Mouse (Mus musculus): ENCODE results near the gene Sulf2. TPM values are rescaled to one million over a fixed set of nuclear protein-coding genes. Genes with fewer than 3 reads are reported as not detected.

Gene Sulf2
- polyA plus RNA-seq, 1 experiment from 2014 or later = 73.6 TPM

DNA sequence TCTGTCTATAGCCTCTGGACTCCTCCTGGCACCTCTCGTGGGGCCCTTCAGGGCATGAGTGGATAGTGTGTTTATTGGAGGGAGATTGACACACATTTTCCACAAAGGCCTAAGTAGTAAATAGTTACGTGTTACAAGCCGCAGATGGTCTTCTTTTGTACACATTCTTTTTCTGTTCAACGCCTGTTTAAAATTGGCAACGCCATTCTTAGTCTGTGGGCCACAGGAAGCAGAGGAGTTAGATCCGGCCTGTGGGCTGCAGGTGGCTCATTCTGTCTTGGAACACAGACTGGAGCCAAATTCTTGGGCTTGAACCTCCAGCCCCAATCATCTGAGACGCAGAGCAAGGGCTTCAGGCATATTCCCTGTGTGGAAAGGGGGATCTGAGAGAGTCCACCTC, 9.9 kb upstream of the Sulf2 start:
- no peaks in the 10 kb centered on the region for H3K9me3 ChIP-seq (ENCODE audit: control insufficient read depth, low read length)
- H3K4me1 ChIP-seq (ENCODE audit: control insufficient read depth, insufficient read depth, low read depth, low read length) = peaks cover 8% of the 10 kb centered on the region

DNA sequence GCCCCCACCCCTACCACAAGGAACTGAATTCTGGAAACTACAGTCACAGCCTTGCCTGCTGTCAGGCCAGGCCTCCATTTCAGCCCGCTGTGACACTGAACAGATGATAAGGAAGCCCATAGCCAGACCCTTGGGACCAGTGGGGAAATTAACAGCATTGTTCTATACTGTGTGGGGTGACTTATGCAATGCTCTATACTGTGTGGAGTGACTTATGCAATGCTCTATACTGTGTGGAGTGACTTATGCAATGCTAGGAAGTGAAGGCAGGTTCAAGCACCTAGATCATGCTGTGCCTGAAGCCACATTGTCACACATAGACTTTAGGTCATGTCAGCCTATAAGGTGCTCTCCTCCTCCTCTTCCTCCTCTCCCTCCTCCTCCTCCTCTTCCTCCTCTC, 9.1 kb upstream of the Sulf2 start:
- H3K4me1 ChIP-seq (ENCODE audit: control insufficient read depth, insufficient read depth, low read depth, low read length) = peaks cover 8% of the 10 kb centered on the region
- peaks cover 4% of the 10 kb centered on the region; the same call in 1 of the 2 replicates for H3K27me3 ChIP-seq (replicated peaks; ENCODE audit: control insufficient read depth, insufficient read depth, low read length)
- WGBS = 95% methylated on average over 1 of the region's 1 CpGs
- no peak overlapping the region for H3K27ac ChIP-seq (ENCODE audit: low read depth, low read length)
- no peak for ATAC-seq
- no peaks in the 10 kb centered on the region for H3K9me3 ChIP-seq (ENCODE audit: control insufficient read depth, low read length)
- no peaks in the 10 kb centered on the region for H3K36me3 ChIP-seq (ENCODE audit: control insufficient read depth, insufficient read depth, low read length)
- no peak overlapping the region for H3K4me3 ChIP-seq (ENCODE audit: low read length)
- no peak overlapping the region for H3K9ac ChIP-seq (ENCODE audit: low read depth, low read length)
- no peak overlapping the region for H3K4me2 ChIP-seq (ENCODE audit: low read length)

More for the DNA sequence above, 9.9 kb upstream of the Sulf2 start:
- H3K4me3 ChIP-seq (ENCODE audit: low read length) = no peak overlapping the region
- no peak overlapping the region for H3K27ac ChIP-seq (ENCODE audit: low read depth, low read length)
- peaks cover 4% of the 10 kb centered on the region; the same call in 1 of the 2 replicates for H3K27me3 ChIP-seq (replicated peaks; ENCODE audit: control insufficient read depth, insufficient read depth, low read length)
- H3K36me3 ChIP-seq (ENCODE audit: control insufficient read depth, insufficient read depth, low read length) = no peaks in the 10 kb centered on the region
- H3K4me2 ChIP-seq (ENCODE audit: low read length) = no peak overlapping the region
- no peak for ATAC-seq
- 30% methylated on average over 7 of the region's 7 CpGs for WGBS
- H3K9ac ChIP-seq (ENCODE audit: low read depth, low read length) = no peak overlapping the region

GRCm38 (mm10) chr2:166163917-166164316, 8.5 kb upstream of the Sulf2 start:
- no peak for ATAC-seq
- Histone ChIP-seq H3K4me1 (ENCODE audit: control insufficient read depth, insufficient read depth, low read depth, low read length) (peaks cover 7% of the 10 kb centered on the region), H3K9ac (ENCODE audit: low read depth, low read length) (no peak overlapping the region), H3K4me2 (ENCODE audit: low read length) (no peak overlapping the region), H3K27ac (ENCODE audit: low read depth, low read length) (no peak overlapping the region), H3K9me3 (ENCODE audit: control insufficient read depth, low read length) (no peaks in the 10 kb centered on the region), H3K36me3 (ENCODE audit: control insufficient read depth, insufficient read depth, low read length) (no peaks in the 10 kb centered on the region), H3K27me3 (replicated peaks; ENCODE audit: control insufficient read depth, insufficient read depth, low read length) (peaks cover 4% of the 10 kb centered on the region; the same call in 1 of the 2 replicates), H3K4me3 (ENCODE audit: low read length) (no peak overlapping the region)
- 61% methylated on average over 6 of the region's 6 CpGs for WGBS

- H3K27me3 ChIP-seq (replicated peaks; ENCODE audit: control insufficient read depth, insufficient read depth, low read length) = peaks cover 4% of the 10 kb centered on the region; the same call in 1 of the 2 replicates
Observed at GRCm38 (mm10) chr2:166163252-166163651, 7.8 kb upstream of the Sulf2 start.

DNA sequence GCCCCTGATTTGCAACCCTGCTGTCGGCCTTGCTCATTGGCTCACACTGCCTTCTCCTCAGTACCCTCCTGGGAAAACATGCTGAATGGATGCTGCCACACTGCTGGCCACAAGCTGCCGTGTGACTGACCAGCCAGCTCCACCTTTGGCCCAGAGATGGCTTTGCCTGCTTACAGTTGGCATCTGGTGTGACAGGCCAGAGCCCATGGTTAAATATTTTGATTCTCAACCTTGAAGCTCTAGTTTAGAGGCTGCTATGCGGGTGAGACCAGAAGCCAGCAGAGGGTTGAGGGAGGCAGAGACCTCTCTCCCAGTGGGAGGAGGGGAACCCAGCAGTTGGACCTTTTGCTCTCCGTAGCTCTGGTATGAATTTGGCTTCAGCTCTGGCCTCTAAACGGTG, 6.7 kb upstream of the Sulf2 start:
- Histone ChIP-seq H3K27ac (ENCODE audit: low read depth, low read length) (no peak overlapping the region), H3K4me2 (ENCODE audit: low read length) (no peak overlapping the region), H3K4me3 (ENCODE audit: low read length) (no peak overlapping the region), H3K27me3 (replicated peaks; ENCODE audit: control insufficient read depth, insufficient read depth, low read length) (peaks cover 7% of the 10 kb centered on the region; the same call in 1 of the 2 replicates), H3K9ac (ENCODE audit: low read depth, low read length) (no peak overlapping the region), H3K36me3 (ENCODE audit: control insufficient read depth, insufficient read depth, low read length) (no peaks in the 10 kb centered on the region), H3K4me1 (ENCODE audit: control insufficient read depth, insufficient read depth, low read depth, low read length) (no peaks in the 10 kb centered on the region), H3K9me3 (ENCODE audit: control insufficient read depth, low read length) (no peaks in the 10 kb centered on the region)
- no peak for ATAC-seq
- WGBS = 71% methylated on average over 5 of the region's 5 CpGs

More at GRCm38 (mm10) chr2:166163252-166163651, 7.8 kb upstream of the Sulf2 start:
- Histone ChIP-seq H3K4me3 (ENCODE audit: low read length) (no peak overlapping the region), H3K27ac (ENCODE audit: low read depth, low read length) (no peak overlapping the region), H3K9me3 (ENCODE audit: control insufficient read depth, low read length) (no peaks in the 10 kb centered on the region), H3K4me2 (ENCODE audit: low read length) (no peak overlapping the region), H3K4me1 (ENCODE audit: control insufficient read depth, insufficient read depth, low read depth, low read length) (peaks cover under 1% of the 10 kb centered on the region; the same call in 1 of the 2 replicates), H3K36me3 (ENCODE audit: control insufficient read depth, insufficient read depth, low read length) (no peaks in the 10 kb centered on the region), H3K9ac (ENCODE audit: low read depth, low read length) (no peak overlapping the region)
- 72% methylated on average over 5 of the region's 5 CpGs for WGBS
- ATAC-seq = no peak

GRCm38 (mm10) chr2:166159276-166159675, 3.8 kb upstream of the Sulf2 start:
- H3K4me2 ChIP-seq (ENCODE audit: low read length) = no peak overlapping the region
- peaks cover 6% of the 10 kb centered on the region; the same call in 1 of the 2 replicates for H3K4me1 ChIP-seq (ENCODE audit: control insufficient read depth, insufficient read depth, low read depth, low read length)
- no peaks in the 10 kb centered on the region for H3K36me3 ChIP-seq (ENCODE audit: control insufficient read depth, insufficient read depth, low read length)
- H3K27me3 ChIP-seq (replicated peaks; ENCODE audit: control insufficient read depth, insufficient read depth, low read length) = 0 out of 2 replicates have a peak, but pooled peaks cover 5% of the 10 kb centered on the region
- WGBS = 88% methylated on average over 7 of the region's 7 CpGs
- ATAC-seq = no peak
- no peak overlapping the region for H3K9ac ChIP-seq (ENCODE audit: low read depth, low read length)
- no peak overlapping the region for H3K27ac ChIP-seq (ENCODE audit: low read depth, low read length)
- no peak overlapping the region for H3K4me3 ChIP-seq (ENCODE audit: low read length)
- no peaks in the 10 kb centered on the region for H3K9me3 ChIP-seq (ENCODE audit: control insufficient read depth, low read length)

DNA sequence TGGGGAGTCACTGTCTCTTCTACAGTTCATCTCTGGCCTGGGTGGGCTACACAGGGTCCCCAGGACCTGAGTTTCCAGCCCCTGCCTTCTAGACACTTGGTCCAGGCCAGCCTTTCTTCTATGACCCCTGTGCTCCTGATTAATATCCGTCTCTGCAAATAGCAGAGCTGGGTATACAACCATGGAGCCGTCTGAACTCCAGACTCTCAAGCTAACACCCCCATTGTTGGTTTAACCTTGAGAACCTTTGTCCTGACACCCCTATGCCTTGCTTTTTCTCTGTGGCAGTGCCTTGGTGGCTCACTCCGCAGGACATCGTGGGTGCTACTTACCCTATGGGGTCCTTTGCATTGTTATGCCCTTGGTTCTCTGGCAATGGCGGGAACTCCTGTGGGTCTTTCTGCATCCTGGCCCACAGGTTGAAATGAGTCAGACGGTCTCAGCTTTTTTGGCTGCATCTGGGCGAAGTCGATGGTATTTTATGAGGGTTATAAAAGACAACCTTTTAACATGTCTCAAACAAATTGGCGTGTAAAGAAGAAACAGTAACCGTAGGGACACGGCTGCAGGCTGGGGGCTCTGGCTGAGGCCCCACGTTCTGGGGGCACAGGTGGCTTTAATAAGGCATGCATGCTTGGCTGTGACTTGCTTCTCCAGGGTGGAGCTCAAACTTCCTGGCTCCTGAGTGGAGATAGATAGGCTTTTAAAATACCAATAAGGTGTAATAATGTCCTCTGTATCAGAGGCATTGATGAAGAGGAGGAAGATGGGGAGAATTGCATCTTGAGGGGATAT, 2.5 kb upstream of the Sulf2 start:
- H3K4me1 ChIP-seq (ENCODE audit: control insufficient read depth, insufficient read depth, low read depth, low read length) = peaks cover 16% of the 10 kb centered on the region
- no peak overlapping the region for H3K4me3 ChIP-seq (ENCODE audit: low read length)
- no peak overlapping the region for H3K27ac ChIP-seq (ENCODE audit: low read depth, low read length)
- no peak overlapping the region for H3K9ac ChIP-seq (ENCODE audit: low read depth, low read length)
- no peaks in the 10 kb centered on the region for H3K9me3 ChIP-seq (ENCODE audit: control insufficient read depth, low read length)
- no peaks in the 10 kb centered on the region for H3K36me3 ChIP-seq (ENCODE audit: control insufficient read depth, insufficient read depth, low read length)
- H3K27me3 ChIP-seq (replicated peaks; ENCODE audit: control insufficient read depth, insufficient read depth, low read length) = 0 out of 2 replicates have a peak, but pooled peaks cover 5% of the 10 kb centered on the region
- WGBS = 72% methylated on average over 12 of the region's 12 CpGs
- H3K4me2 ChIP-seq (ENCODE audit: low read length) = no peak overlapping the region
- no peak for ATAC-seq

DNA sequence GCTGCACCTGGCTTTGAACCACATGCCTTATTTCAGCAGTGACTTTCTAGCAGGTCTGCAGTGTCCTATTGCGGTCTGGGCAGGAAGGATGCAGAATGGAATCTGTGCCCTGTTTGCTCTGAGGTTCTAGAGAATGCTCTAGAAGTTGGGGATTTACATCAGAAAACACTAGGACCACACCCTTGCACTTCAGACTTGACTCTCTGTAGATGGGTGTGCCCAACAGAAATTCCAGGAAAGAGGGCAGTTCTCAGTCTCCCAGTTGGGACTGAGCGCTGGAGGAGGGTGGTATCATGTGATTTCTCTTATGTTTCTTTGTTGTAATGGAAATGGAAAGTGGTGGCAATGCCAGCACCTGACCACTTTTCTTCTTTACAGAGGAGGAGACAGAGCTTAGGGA, 1.7 kb upstream of the Sulf2 start:
- Histone ChIP-seq H3K4me3 (ENCODE audit: low read length) (no peak overlapping the region), H3K4me2 (ENCODE audit: low read length) (no peak overlapping the region), H3K27me3 (replicated peaks; ENCODE audit: control insufficient read depth, insufficient read depth, low read length) (0 out of 2 replicates have a peak, but pooled peaks cover 3% of the 10 kb centered on the region), H3K9ac (ENCODE audit: low read depth, low read length) (no peak overlapping the region), H3K4me1 (ENCODE audit: control insufficient read depth, insufficient read depth, low read depth, low read length) (peaks cover 24% of the 10 kb centered on the region), H3K36me3 (ENCODE audit: control insufficient read depth, insufficient read depth, low read length) (no peaks in the 10 kb centered on the region), H3K27ac (ENCODE audit: low read depth, low read length) (no peak overlapping the region), H3K9me3 (ENCODE audit: control insufficient read depth, low read length) (no peaks in the 10 kb centered on the region)
- ATAC-seq = no peak
- 87% methylated on average over 2 of the region's 2 CpGs for WGBS

DNA sequence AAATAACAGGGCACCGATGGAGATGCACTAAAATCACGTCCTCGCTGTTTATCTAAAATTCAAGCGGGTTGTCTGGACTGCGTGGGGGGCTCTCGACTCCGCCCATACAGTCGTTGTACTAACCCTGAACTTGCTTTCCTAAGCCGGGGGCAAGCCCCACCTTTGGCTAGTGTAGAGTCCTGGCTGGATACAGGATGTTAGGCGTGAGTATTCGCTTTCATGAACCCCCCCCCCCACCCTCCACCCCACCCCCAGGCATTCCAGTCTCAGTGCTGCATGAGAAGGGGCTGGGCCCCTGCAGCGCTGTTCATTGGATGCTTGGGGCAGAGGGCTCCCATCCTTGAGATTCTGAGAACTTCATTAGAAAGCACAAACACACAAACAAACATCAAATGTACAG, 659 bp upstream of the Sulf2 start:
- no peak for ATAC-seq
- WGBS = 17% methylated on average over 12 of the region's 12 CpGs
- H3K27me3 ChIP-seq (replicated peaks; ENCODE audit: control insufficient read depth, insufficient read depth, low read length) = 0 out of 2 replicates have a peak, but pooled peaks cover 3% of the 10 kb centered on the region
- H3K9me3 ChIP-seq (ENCODE audit: control insufficient read depth, low read length) = no peaks in the 10 kb centered on the region
- H3K4me1 ChIP-seq (ENCODE audit: control insufficient read depth, insufficient read depth, low read depth, low read length) = peaks cover 34% of the 10 kb centered on the region
- H3K4me2 ChIP-seq (ENCODE audit: low read length) = peak overlapping the region; percentile 88
- no peak overlapping the region for H3K4me3 ChIP-seq (ENCODE audit: low read length)
- H3K27ac ChIP-seq (ENCODE audit: low read depth, low read length) = no peak overlapping the region
- no peaks in the 10 kb centered on the region for H3K36me3 ChIP-seq (ENCODE audit: control insufficient read depth, insufficient read depth, low read length)
- H3K9ac ChIP-seq (ENCODE audit: low read depth, low read length) = no peak overlapping the region

All from hindbrain, embryonic 16.5 days (tissue).